Mouse (Mus musculus) lung, embryonic 16.5 days (tissue): Measurements from ENCODE around the gene Samd1. TPM values are rescaled to one million over a fixed set of nuclear protein-coding genes. Genes with fewer than 3 reads are reported as not detected.

Experiments used
- ATAC-seq: fragments of 200-750 bp; cut with Nextera tagmentation; 2 replicates; pipeline ENCODE4 v1.8.0; 2017; ENCODE audit warnings: low read depth, mild to moderate bottlenecking, moderate library complexity
- H3K27ac ChIP-seq: fragments of 300-500 bp; sonication (generic); 2 replicates; pipeline ENCODE4 v1.5.1; 2014; ENCODE audit warnings: mild to moderate bottlenecking, control low read depth, low read length
- H3K27me3 ChIP-seq: fragments of 300-500 bp; sonication (generic); 2 replicates; pipeline ENCODE4 v1.6.1; 2014; ENCODE audit warnings: low read depth, low read length, mixed read lengths; ENCODE audit not compliant: control insufficient read depth, insufficient read depth
- H3K36me3 ChIP-seq: fragments of 300-500 bp; sonication (generic); 2 replicates; pipeline ENCODE4 v1.6.1; 2014; ENCODE audit warnings: low read length; ENCODE audit not compliant: control insufficient read depth, insufficient read depth
- H3K4me1 ChIP-seq: fragments of 300-500 bp; sonication (generic); replicated peaks from 2 replicates; pipeline ENCODE4 v1.6.1; 2014; ENCODE audit warnings: low read length, mixed read lengths; ENCODE audit not compliant: control insufficient read depth, insufficient read depth
- H3K4me2 ChIP-seq: fragments of 300-500 bp; sonication (generic); 2 replicates; pipeline ENCODE4 v1.6.1; 2014; ENCODE audit warnings: low read depth, low read length, control low read depth
- H3K4me3 ChIP-seq: fragments of 300-500 bp; sonication (generic); 2 replicates; pipeline ENCODE4 v1.5.1; 2014; ENCODE audit warnings: mild to moderate bottlenecking, low read length, control low read depth
- H3K9ac ChIP-seq: fragments of 300-500 bp; sonication (generic); 2 replicates; pipeline ENCODE4 v1.6.1; 2014; ENCODE audit warnings: low read length, control low read depth
- H3K9me3 ChIP-seq: fragments of 300-500 bp; sonication (generic); 2 replicates; pipeline ENCODE4 v1.6.1; 2016; ENCODE audit warnings: low read length; ENCODE audit not compliant: control insufficient read depth
- WGBS: fragments of 180-500 bp; shearing (Covaris S2); extraction: QIAGEN DNeasy Blood & Tissue Kit; methylation state at CpG from one replicate; pipeline ENCODE4 v1.1.7; 2014; 5-methylcytosine and 5-hydroxymethylcytosine counted together
- polyA plus RNA-seq: library from polyadenylated mRNA; unstranded; fragments of >200 nt; fragmentation: Nextera tagmentation; extraction: Ambion mirVana; gene quantifications from 2 replicates; pipeline ENCODE4 v1.2.1, GENCODE M21; 2015

Gene Samd1
- polyA plus RNA-seq, 1 experiment from 2014 or later, result 11.0 TPM

DNA sequence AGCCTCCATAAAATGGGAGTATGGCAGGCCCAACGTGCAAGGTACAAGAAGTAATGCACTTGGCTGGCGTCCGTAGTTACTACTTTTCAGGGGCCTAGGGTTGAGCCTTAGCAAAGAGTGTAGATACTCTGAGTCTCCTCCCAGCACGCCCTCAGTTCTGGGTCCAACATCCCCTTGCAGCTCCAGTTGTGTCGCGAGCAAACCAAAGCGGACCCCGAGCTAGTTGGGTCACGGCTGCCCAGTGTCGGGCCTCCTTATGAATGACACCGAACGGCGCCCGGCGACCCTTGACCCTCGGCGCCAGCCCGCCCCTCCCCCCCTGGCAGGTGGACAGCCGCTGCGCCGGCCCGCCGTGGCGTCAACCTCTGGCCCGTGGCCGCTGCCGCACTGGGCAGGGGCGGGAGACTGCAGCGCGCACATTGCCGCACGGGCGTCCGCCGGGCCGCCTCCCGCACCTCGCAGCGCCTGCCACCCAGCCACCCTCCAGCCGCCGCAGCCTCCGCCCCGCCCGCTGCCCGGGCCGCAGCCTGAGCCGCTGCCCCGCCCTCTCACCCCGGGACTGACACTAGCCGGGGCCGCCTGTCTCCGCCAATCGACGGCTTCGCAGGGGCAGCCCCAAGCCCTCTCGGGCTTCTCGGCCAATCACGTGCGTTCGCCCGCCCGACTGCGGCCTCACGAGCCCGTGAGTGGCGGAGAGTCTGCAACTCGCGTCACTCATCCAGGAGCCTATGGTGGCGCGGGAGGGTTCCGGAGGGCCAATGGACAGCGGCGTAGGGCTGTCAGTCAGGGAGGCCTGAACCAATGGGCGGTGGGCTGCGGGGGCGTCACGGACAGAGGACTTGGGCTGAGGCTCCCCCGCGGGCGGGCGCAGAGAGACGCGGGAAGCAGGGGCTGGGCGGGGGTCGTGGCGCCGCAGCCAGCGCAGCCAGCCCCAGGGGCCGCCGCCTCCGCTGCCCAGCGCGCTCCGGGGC lies 25.0 kb upstream of the Samd1 start, which contains the start of gene Prkaca:
Prkaca (plus strand) TSS at position 844 of the 971 bp plus-strand sequence.
- H3K9ac ChIP-seq, result peak within 1 kb of the TSS; percentile 88
- no peaks in the 10 kb centered on the region for H3K27me3 ChIP-seq
- peak within 1 kb of the TSS; percentile 90 for H3K4me2 ChIP-seq
- H3K4me1 ChIP-seq, result peaks cover 25% of the 10 kb centered on the region
- peaks cover 15% of the 10 kb centered on the region for H3K36me3 ChIP-seq
- peak within 1 kb of the TSS; percentile 68 for H3K27ac ChIP-seq
- peak; percentile 99 for ATAC-seq
- H3K9me3 ChIP-seq, result no peaks in the 10 kb centered on the region
- H3K4me3 ChIP-seq, result peak within 1 kb of the TSS; percentile 86
- under 1% methylated on average over 66 of the region's 94 CpGs for WGBS

DNA sequence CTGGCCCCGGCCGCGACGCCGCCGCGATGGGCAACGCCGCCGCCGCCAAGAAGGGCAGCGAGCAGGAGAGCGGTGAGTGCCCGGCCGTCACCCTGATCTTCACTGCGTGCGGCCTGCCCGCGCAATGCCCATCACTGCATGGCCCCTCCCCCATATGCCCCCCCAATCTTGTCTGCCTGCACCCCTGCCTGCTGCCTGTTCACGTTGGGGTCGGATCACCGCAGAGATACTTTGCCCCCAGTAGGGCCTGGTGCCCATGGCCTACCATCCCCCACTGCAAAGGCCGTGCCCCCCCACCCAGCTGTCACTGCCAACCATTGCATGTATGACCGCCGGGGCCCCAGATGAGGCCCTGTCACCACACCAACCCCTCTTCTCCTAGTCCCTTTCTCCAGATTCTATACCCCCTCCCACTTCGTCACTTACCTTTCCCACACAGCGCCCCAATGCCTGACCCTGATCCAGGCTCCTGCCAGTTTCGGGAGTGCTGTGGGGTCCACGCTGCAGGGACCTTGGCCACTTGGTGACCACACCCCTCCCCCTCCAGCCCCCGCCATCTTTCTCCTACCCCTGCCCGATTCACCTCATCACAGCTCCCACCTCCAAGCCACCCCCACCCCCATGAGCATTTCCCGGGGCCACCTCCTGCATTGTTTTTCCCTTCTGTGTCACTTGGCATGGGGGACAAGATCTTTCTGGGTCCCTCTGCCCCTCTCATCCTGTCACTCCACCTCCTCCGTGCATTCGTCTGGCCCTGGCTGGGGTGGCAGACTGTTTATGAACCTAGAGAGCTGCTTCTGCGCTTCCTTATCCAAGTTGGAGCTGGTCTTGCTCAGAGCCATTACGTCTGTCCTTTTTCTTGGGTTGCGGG lies 24.1 kb upstream of the Samd1 start:
- ATAC-seq, result peak; percentile 20; the same call in 1 of the 2 replicates
- Histone ChIP-seq H3K27ac (peak overlapping the region; percentile 68), H3K9ac (peak overlapping the region; percentile 88), H3K4me3 (peak overlapping the region; percentile 86), H3K36me3 (peaks cover 11% of the 10 kb centered on the region), H3K4me1 (peaks cover 30% of the 10 kb centered on the region), H3K4me2 (peak overlapping the region; percentile 79), H3K27me3 (no peaks in the 10 kb centered on the region), H3K9me3 (no peaks in the 10 kb centered on the region)
- 2% methylated on average over 32 of the region's 37 CpGs for WGBS

DNA sequence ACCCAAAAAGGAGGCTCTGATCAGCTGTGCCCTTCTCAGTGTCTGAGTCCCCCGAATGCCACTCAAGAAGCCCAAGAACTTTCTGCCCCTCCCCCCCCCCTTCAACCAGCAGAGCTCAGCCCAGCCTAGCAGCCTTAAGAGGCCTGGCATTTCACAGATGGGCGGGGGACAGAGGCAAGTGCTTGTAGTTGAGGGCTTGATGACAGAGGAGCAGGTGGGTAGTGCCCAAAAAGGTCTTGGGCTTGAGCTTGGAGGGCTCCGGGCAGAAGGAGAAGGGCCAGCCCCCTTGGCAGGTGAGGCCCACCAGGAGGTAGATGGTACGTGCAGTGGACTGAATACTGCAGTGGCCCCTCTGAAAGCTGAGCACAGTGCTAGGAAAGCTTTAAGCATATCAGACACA lies 23.0 kb upstream of the Samd1 start:
- Histone ChIP-seq H3K4me3 (peak overlapping the region; percentile 86; the same call in 1 of the 2 replicates), H3K4me1 (peaks cover 30% of the 10 kb centered on the region), H3K27me3 (no peaks in the 10 kb centered on the region), H3K9ac (no peak overlapping the region), H3K9me3 (no peaks in the 10 kb centered on the region), H3K4me2 (peak overlapping the region; percentile 79), H3K27ac (0 out of 2 replicates have a peak overlapping the region, but pooled peaks have one; percentile 28), H3K36me3 (peaks cover 2% of the 10 kb centered on the region)
- no peak for ATAC-seq
- 59% methylated on average over 4 of the region's 4 CpGs for WGBS

DNA sequence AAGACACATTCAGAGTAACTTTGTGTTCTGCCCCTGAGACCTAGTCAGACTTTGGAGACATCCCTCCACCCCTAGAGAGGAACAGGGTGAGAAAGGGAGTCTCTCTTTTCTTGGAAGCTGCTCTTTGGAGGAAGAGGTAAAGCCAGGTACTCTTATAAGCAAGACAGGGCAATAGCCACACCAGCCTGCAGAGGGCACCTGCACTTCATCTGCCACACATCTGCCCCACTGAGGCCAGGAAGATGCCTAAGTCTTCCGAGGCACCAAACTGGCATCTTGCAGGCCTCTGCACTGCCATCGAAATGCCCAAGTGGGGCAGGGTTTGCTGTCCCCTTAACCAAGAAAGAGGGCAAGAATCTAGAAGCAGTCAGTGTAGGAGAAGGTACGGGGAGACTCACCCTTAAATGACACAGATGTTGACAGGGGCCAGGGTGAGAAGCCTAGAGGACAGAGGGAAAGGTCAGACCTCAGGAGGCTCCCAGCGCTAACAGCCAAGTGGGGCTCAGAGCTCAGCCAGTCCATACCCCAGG lies 21.3 kb upstream of the Samd1 start:
- 90% methylated on average over 4 of the region's 4 CpGs for WGBS
- H3K9ac ChIP-seq, result no peak overlapping the region
- no peak overlapping the region for H3K4me2 ChIP-seq
- H3K36me3 ChIP-seq, result peaks cover 6% of the 10 kb centered on the region
- ATAC-seq, result no peak
- no peaks in the 10 kb centered on the region for H3K9me3 ChIP-seq
- H3K27me3 ChIP-seq, result no peaks in the 10 kb centered on the region
- H3K4me1 ChIP-seq, result peaks cover 30% of the 10 kb centered on the region
- H3K27ac ChIP-seq, result no peak overlapping the region
- no peak overlapping the region for H3K4me3 ChIP-seq

DNA sequence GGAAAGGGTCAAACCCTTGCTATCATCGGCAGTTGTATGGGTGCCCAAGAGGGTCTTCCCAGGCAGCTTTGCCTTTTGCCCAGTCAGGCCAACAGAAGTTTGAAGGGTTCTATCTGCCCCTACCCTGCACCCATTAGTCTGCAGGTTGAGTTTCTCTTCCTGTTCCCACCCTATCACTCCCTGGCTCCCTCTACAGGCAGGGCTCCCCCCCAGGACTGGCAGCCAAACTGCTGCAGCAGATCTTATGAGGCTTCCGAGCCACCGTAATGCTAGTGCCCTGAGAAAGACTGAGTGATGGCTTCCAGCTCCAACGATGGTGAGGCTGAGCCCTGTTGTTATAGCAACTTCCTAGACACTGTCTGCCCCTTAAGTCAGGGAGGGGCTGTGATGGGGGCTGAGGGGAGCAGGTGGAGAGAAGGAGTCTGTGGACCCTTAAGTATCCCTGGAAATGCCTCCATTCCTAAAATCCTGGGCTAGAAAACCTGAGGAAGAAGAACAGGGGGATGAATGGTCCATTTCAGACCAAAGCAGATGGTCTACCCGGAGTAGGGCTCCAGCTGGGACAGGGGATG lies 20.6 kb upstream of the Samd1 start:
- no peaks in the 10 kb centered on the region for H3K27me3 ChIP-seq
- H3K4me1 ChIP-seq, result peaks cover 28% of the 10 kb centered on the region
- H3K27ac ChIP-seq, result no peak overlapping the region
- no peak overlapping the region for H3K4me3 ChIP-seq
- H3K9me3 ChIP-seq, result no peaks in the 10 kb centered on the region
- 81% methylated on average over 5 of the region's 5 CpGs for WGBS
- peaks cover 13% of the 10 kb centered on the region for H3K36me3 ChIP-seq
- no peak overlapping the region for H3K4me2 ChIP-seq
- H3K9ac ChIP-seq, result no peak overlapping the region
- ATAC-seq, result no peak

DNA sequence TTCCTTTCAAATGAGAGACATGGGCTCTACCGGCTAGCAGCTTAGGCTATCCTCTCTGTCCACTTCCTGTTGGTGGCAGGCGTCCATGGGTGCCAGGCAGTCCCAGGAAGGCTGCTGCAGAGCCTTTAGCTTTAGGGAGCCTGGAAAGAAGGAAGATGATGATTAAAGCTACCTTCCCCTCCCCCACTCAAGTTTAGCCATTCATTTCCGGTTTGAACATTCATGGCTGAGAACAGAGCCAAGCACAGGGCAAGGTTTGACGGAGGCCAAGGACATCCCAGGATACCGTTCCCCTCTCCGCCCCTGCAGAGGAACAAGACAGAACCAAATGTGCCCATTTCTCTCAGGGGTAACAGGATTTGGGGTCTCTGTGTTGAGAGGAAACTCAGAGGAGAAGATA lies 19.8 kb upstream of the Samd1 start:
- H3K9ac ChIP-seq, result no peak overlapping the region
- no peaks in the 10 kb centered on the region for H3K9me3 ChIP-seq
- H3K4me2 ChIP-seq, result peak overlapping the region; percentile 6; the same call in 1 of the 2 replicates
- peak overlapping the region; percentile 34; the same call in 1 of the 2 replicates for H3K27ac ChIP-seq
- H3K27me3 ChIP-seq, result no peaks in the 10 kb centered on the region
- WGBS, result 39% methylated on average over 6 of the region's 6 CpGs
- peaks cover 19% of the 10 kb centered on the region for H3K36me3 ChIP-seq
- peaks cover 25% of the 10 kb centered on the region for H3K4me1 ChIP-seq
- H3K4me3 ChIP-seq, result no peak overlapping the region
- no peak for ATAC-seq

DNA sequence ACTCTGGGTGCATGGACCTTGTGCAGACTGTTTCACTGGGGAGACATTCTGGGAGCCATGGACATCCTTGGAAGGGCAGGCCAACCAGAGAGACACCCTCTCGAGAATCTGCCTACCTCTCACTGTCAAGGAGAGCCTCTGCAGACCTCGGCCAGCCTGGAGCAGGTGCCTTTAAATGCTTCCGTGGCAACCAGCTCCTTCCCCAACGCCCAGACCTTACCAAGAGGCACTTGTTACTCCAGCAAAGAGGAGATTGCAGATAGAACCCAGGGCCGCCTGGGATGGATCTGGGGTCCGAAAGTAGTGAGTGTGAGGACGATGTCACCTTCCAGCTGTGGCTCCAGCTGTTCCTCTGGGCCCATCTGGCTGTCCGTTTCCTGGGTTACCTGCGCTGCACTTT lies 19.3 kb upstream of the Samd1 start:
- peaks cover 25% of the 10 kb centered on the region for H3K4me1 ChIP-seq
- no peak overlapping the region for H3K4me2 ChIP-seq

DNA sequence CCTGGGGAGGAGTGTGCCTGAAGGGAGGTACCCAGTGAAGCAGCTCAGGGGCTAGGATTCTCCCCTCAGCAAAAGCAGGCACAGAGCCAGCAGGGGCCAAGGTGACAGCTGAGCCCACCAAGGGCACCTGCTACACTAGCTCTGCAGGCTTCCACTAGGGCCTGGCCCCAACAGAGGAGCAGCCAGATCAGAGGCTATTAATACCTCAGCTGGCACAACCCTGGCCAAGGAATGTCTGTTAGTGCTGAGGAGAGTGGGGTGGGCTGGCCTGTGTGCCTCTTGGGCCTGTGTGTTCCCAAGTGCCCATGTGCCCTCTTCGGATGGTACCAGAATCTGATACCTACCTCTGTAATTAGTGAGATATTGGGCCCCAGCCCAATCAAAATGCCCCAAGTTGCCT lies 17.2 kb upstream of the Samd1 start:
- no peak overlapping the region for H3K4me3 ChIP-seq
- H3K9me3 ChIP-seq, result no peaks in the 10 kb centered on the region
- 0 out of 2 replicates have a peak, but pooled peaks have one; percentile 11 for ATAC-seq
- peaks cover 29% of the 10 kb centered on the region for H3K36me3 ChIP-seq
- no peak overlapping the region for H3K27ac ChIP-seq
- 75% methylated on average over 1 of the region's 1 CpGs for WGBS
- H3K27me3 ChIP-seq, result no peaks in the 10 kb centered on the region
- peaks cover 12% of the 10 kb centered on the region for H3K4me1 ChIP-seq
- no peak overlapping the region for H3K4me2 ChIP-seq
- H3K9ac ChIP-seq, result no peak overlapping the region

More for the DNA sequence above, 19.3 kb upstream of the Samd1 start:
- Histone ChIP-seq H3K9me3 (no peaks in the 10 kb centered on the region), H3K9ac (no peak overlapping the region), H3K36me3 (peaks cover 20% of the 10 kb centered on the region), H3K4me3 (no peak overlapping the region), H3K27ac (no peak overlapping the region), H3K27me3 (no peaks in the 10 kb centered on the region)
- 66% methylated on average over 9 of the region's 9 CpGs for WGBS
- ATAC-seq, result no peak
